Mouse (Mus musculus): ENCODE results near the gene Nid1. TPM values are rescaled to one million over a fixed set of nuclear protein-coding genes. Genes with fewer than 3 reads are reported as not detected.
"Not testable (repeated sequence)": the region's sequence is repeated elsewhere in the genome, so short reads cannot be mapped to it uniquely, and the experiment has no call there.

The Nid1 gene
- polyA plus RNA-seq, 1 experiment from 2014 or later, result 135 TPM

- WGBS, result 65% methylated on average over 1 of the region's 1 CpGs
- not testable (repeated sequence) for ATAC-seq (ENCODE audit: low FRiP score, low TSS enrichment); H3K36me3 ChIP-seq (ENCODE audit: insufficient read depth, low read length)
These were observed 13.6 kb downstream of the Nid1 start for GRCm38 (mm10) chr13:13450931-13451330.

DNA sequence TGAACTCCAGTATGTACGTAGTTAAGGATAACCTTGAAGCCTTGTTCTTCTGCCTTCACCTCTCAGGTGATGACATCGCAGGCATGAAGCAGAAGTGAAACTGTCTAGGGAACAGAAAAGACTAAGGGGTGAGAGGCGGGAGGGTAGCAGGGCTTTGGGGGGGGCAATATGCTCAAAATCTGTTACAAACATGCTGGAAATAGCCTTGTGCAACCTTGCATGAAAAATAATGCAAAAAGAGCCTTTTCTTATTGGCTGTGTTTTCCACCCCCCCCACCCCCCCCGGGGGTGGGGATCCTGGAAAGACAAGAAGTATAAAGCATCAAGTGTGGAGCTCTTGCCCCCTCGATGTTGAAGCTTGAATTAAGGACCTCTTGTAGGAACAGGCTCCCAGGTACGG lies 16.0 kb downstream of the Nid1 start:
- not testable (repeated sequence) for H3K9ac ChIP-seq (replicated peaks; ENCODE audit: low read length); H3K36me3 ChIP-seq (ENCODE audit: insufficient read depth, low read length); H3K27ac ChIP-seq (ENCODE audit: low read length); H3K9me3 ChIP-seq (ENCODE audit: low read length); H3K4me3 ChIP-seq (ENCODE audit: low read length); H3K27me3 ChIP-seq (ENCODE audit: insufficient read depth, low read length); H3K4me2 ChIP-seq (replicated peaks; ENCODE audit: low read depth, low read length); ATAC-seq (ENCODE audit: low FRiP score, low TSS enrichment); H3K4me1 ChIP-seq (ENCODE audit: insufficient read depth, low read length)
- WGBS, result 88% methylated on average over 6 of the region's 6 CpGs

More at GRCm38 (mm10) chr13:13450931-13451330, 13.6 kb downstream of the Nid1 start:
- H3K4me1 ChIP-seq (ENCODE audit: insufficient read depth, low read length); H3K4me2 ChIP-seq (replicated peaks; ENCODE audit: low read depth, low read length); H3K9ac ChIP-seq (replicated peaks; ENCODE audit: low read length); H3K27me3 ChIP-seq (ENCODE audit: insufficient read depth, low read length); H3K4me3 ChIP-seq (ENCODE audit: low read length); H3K27ac ChIP-seq (ENCODE audit: low read length); H3K9me3 ChIP-seq (ENCODE audit: low read length): not testable (repeated sequence)

- not testable (repeated sequence) for H3K4me3 ChIP-seq (ENCODE audit: low read length); H3K36me3 ChIP-seq (ENCODE audit: insufficient read depth, low read length); H3K9me3 ChIP-seq (ENCODE audit: low read length); H3K9ac ChIP-seq (replicated peaks; ENCODE audit: low read length); H3K4me2 ChIP-seq (replicated peaks; ENCODE audit: low read depth, low read length); ATAC-seq (ENCODE audit: low FRiP score, low TSS enrichment); H3K27me3 ChIP-seq (ENCODE audit: insufficient read depth, low read length); H3K27ac ChIP-seq (ENCODE audit: low read length); H3K4me1 ChIP-seq (ENCODE audit: insufficient read depth, low read length)
- WGBS, result 87% methylated on average over 7 of the region's 7 CpGs
These were observed 16.9 kb downstream of the Nid1 start for GRCm38 (mm10) chr13:13454249-13454648.

GRCm38 (mm10) chr13:13455632-13456492 lies 18.5 kb downstream of the Nid1 start:
- not testable (repeated sequence) for H3K27me3 ChIP-seq (ENCODE audit: insufficient read depth, low read length); H3K4me2 ChIP-seq (replicated peaks; ENCODE audit: low read depth, low read length); H3K4me3 ChIP-seq (ENCODE audit: low read length); H3K36me3 ChIP-seq (ENCODE audit: insufficient read depth, low read length); H3K9ac ChIP-seq (replicated peaks; ENCODE audit: low read length); H3K27ac ChIP-seq (ENCODE audit: low read length); ATAC-seq (ENCODE audit: low FRiP score, low TSS enrichment); H3K4me1 ChIP-seq (ENCODE audit: insufficient read depth, low read length); H3K9me3 ChIP-seq (ENCODE audit: low read length)
- WGBS, result 40% methylated on average over 8 of the region's 9 CpGs

GRCm38 (mm10) chr13:13458138-13458737 lies 20.9 kb downstream of the Nid1 start:
- Histone ChIP-seq H3K4me3 (ENCODE audit: low read length) (no peak overlapping the region), H3K4me1 (ENCODE audit: insufficient read depth, low read length) (peaks cover 4% of the 10 kb centered on the region; the same call in 1 of the 2 replicates), H3K9me3 (ENCODE audit: low read length) (no peaks in the 10 kb centered on the region), H3K36me3 (ENCODE audit: insufficient read depth, low read length) (no peaks in the 10 kb centered on the region), H3K4me2 (replicated peaks; ENCODE audit: low read depth, low read length) (no peak overlapping the region), H3K9ac (replicated peaks; ENCODE audit: low read length) (no peak overlapping the region), H3K27ac (ENCODE audit: low read length) (no peak overlapping the region), H3K27me3 (ENCODE audit: insufficient read depth, low read length) (no peaks in the 10 kb centered on the region)
- 77% methylated on average over 4 of the region's 4 CpGs for WGBS
- no peak for ATAC-seq (ENCODE audit: low FRiP score, low TSS enrichment)

DNA sequence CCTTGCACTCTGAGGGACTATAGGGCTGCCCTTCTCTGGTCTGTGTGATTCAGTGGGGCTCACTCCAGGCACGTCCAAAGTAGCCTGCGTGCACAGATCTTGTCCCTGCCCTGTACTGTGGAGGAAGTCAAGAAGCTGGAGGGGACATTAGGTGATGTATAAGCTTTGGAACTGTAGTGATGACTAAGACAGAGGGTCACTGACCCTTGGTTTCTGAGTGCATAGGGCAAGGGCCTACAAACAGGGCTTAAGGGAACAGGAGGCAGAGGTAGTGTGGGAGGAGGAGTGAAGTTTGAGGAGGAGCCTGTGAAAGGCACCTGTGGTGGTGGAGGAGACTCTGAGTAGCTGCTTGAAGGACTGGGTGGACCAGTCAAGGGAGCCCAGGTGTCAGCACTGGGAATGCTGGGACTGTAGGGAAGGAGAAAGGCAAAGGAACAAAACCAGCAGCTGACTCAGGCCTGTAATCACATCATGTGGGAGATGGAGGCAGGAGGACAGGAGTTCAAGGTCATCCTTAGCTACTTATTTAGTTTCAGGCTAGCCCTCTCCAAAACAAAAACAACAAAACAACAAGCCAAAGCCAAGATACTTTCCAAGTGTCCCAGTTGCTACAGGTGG lies 23.3 kb downstream of the Nid1 start:
- Histone ChIP-seq H3K27ac (ENCODE audit: low read length) (no peak overlapping the region), H3K4me3 (ENCODE audit: low read length) (no peak overlapping the region), H3K27me3 (ENCODE audit: insufficient read depth, low read length) (no peaks in the 10 kb centered on the region), H3K36me3 (ENCODE audit: insufficient read depth, low read length) (no peaks in the 10 kb centered on the region), H3K4me1 (ENCODE audit: insufficient read depth, low read length) (peaks cover 4% of the 10 kb centered on the region; the same call in 1 of the 2 replicates), H3K4me2 (replicated peaks; ENCODE audit: low read depth, low read length) (no peak overlapping the region), H3K9ac (replicated peaks; ENCODE audit: low read length) (no peak overlapping the region), H3K9me3 (ENCODE audit: low read length) (no peaks in the 10 kb centered on the region)
- WGBS, result 65% methylated on average over 2 of the region's 2 CpGs
- no peak; the same call in 1 of the 2 replicates for ATAC-seq (ENCODE audit: low FRiP score, low TSS enrichment)

- Histone ChIP-seq H3K27ac (ENCODE audit: low read length) (no peak overlapping the region), H3K4me3 (ENCODE audit: low read length) (no peak overlapping the region), H3K9ac (replicated peaks; ENCODE audit: low read length) (no peak overlapping the region), H3K4me1 (ENCODE audit: insufficient read depth, low read length) (peaks cover 4% of the 10 kb centered on the region; the same call in 1 of the 2 replicates), H3K9me3 (ENCODE audit: low read length) (no peaks in the 10 kb centered on the region), H3K36me3 (ENCODE audit: insufficient read depth, low read length) (no peaks in the 10 kb centered on the region), H3K27me3 (ENCODE audit: insufficient read depth, low read length) (no peaks in the 10 kb centered on the region), H3K4me2 (replicated peaks; ENCODE audit: low read depth, low read length) (no peak overlapping the region)
- 87% methylated on average over 4 of the region's 4 CpGs for WGBS
- ATAC-seq (ENCODE audit: low FRiP score, low TSS enrichment), result no peak
These were observed 24.3 kb downstream of the Nid1 start for GRCm38 (mm10) chr13:13461446-13462192.

GRCm38 (mm10) chr13:13463949-13464348 lies 26.6 kb downstream of the Nid1 start:
- Histone ChIP-seq H3K9ac (replicated peaks; ENCODE audit: low read length) (no peak overlapping the region), H3K27ac (ENCODE audit: low read length) (no peak overlapping the region), H3K4me2 (replicated peaks; ENCODE audit: low read depth, low read length) (no peak overlapping the region), H3K4me3 (ENCODE audit: low read length) (no peak overlapping the region), H3K36me3 (ENCODE audit: insufficient read depth, low read length) (peaks cover 8% of the 10 kb centered on the region), H3K27me3 (ENCODE audit: insufficient read depth, low read length) (no peaks in the 10 kb centered on the region), H3K9me3 (ENCODE audit: low read length) (no peaks in the 10 kb centered on the region), H3K4me1 (ENCODE audit: insufficient read depth, low read length) (peaks cover 4% of the 10 kb centered on the region; the same call in 1 of the 2 replicates)
- ATAC-seq (ENCODE audit: low FRiP score, low TSS enrichment), result no peak
- 88% methylated on average over 3 of the region's 3 CpGs for WGBS

- not testable (repeated sequence) for H3K4me3 ChIP-seq (ENCODE audit: low read length); H3K27ac ChIP-seq (ENCODE audit: low read length); H3K36me3 ChIP-seq (ENCODE audit: insufficient read depth, low read length); ATAC-seq (ENCODE audit: low FRiP score, low TSS enrichment); H3K9me3 ChIP-seq (ENCODE audit: low read length); H3K4me2 ChIP-seq (replicated peaks; ENCODE audit: low read depth, low read length); H3K27me3 ChIP-seq (ENCODE audit: insufficient read depth, low read length); H3K9ac ChIP-seq (replicated peaks; ENCODE audit: low read length); H3K4me1 ChIP-seq (ENCODE audit: insufficient read depth, low read length)
These were observed 29.9 kb downstream of the Nid1 start for GRCm38 (mm10) chr13:13467249-13467648.
